Mouse (Mus musculus) olfactory bulb, adult 2 months (tissue): Measurements from ENCODE around the gene Pla2g2f.

ENCODE experiments used
- CTCF ChIP-seq: fragments of 200-500 bp; IDR thresholded peaks from 2 replicates; pipeline ENCODE4 v1.5.1; 2012; ENCODE audit warnings: low read depth, mild to moderate bottlenecking, low read length, moderate library complexity; ENCODE audit not compliant: insufficient read depth
- POLR2A ChIP-seq: fragments of 200-500 bp; IDR thresholded peaks from 2 replicates; pipeline ENCODE4 v1.6.1; 2012; ENCODE audit warnings: mild to moderate bottlenecking, low read depth, low read length, moderate library complexity; ENCODE audit not compliant: insufficient read depth

GRCm38 (mm10) chr4:138703591-138703990 lies 53.8 kb downstream of the Pla2g2f start:
- no peak for TF ChIP-seq CTCF
- TF ChIP-seq POLR2A = no peak
